Mouse (Mus musculus) ES-E14 (cell line): ENCODE measurements around the gene Rab4a.

ENCODE experiments used
- CHD2 ChIP-seq: IDR thresholded peaks from 2 replicates; pipeline ENCODE4 v1.6.1; 2014; ENCODE audit warnings: mild to moderate bottlenecking, low read depth, low read length, inconsistent platforms
- HCFC1 ChIP-seq: IDR thresholded peaks from 2 replicates; pipeline ENCODE4 v1.6.1; 2012; ENCODE audit warnings: low read length, inconsistent platforms, borderline replicate concordance; ENCODE audit not compliant: insufficient read depth
- MAFK ChIP-seq: IDR thresholded peaks from 2 replicates; pipeline ENCODE4 v1.6.1; 2014; ENCODE audit warnings: mild to moderate bottlenecking, low read depth, low read length, inconsistent platforms; ENCODE audit not compliant: insufficient read depth
- ZC3H11A ChIP-seq: IDR thresholded peaks from 2 replicates; pipeline ENCODE4 v1.6.1; 2012; ENCODE audit warnings: low read depth, mild to moderate bottlenecking, inconsistent platforms, low read length, borderline replicate concordance
- ZNF384 ChIP-seq: IDR thresholded peaks from 2 replicates; pipeline ENCODE4 v1.6.1; 2012; ENCODE audit warnings: low read depth, low read length, inconsistent platforms

- TF ChIP-seq CHD2 = no peak
- no peak for TF ChIP-seq ZNF384
- no peak for TF ChIP-seq ZC3H11A
- TF ChIP-seq MAFK = no peak
- no peak for TF ChIP-seq HCFC1
These were observed 4.9 kb upstream of the Rab4a start for GRCm38 (mm10) chr8:123800867-123801266.
